Mouse (Mus musculus) midbrain, embryonic 14.5 days (tissue): ENCODE data around the gene Dennd2c. TPM values are rescaled to one million over a fixed set of nuclear protein-coding genes. Genes with fewer than 3 reads are reported as not detected.
"Not testable (repeated sequence)": the region's sequence is repeated elsewhere in the genome, so short reads cannot be mapped to it uniquely, and the experiment has no call there.

Source experiments
- ATAC-seq: fragments of 200-750 bp; cut with Nextera tagmentation; 2 replicates; pipeline ENCODE4 v1.8.0; 2017; ENCODE audit warnings: moderate number of reproducible peaks, moderate library complexity; ENCODE audit not compliant: low FRiP score, low TSS enrichment
- DNase-seq: peaks from one replicate; pipeline ENCODE4 v3.0.0-alpha.2; 2015
- H3K27ac ChIP-seq: fragments of 300-500 bp; sonication (generic); replicated peaks from 2 replicates; pipeline ENCODE4 v1.5.1; 2014; ENCODE audit warnings: mild to moderate bottlenecking, low read depth, low read length, moderate library complexity
- H3K27me3 ChIP-seq: fragments of 300-500 bp; sonication (generic); 2 replicates; pipeline ENCODE4 v1.6.1; 2014; ENCODE audit warnings: low read length, control low read depth, mixed read lengths; ENCODE audit not compliant: control insufficient read depth, insufficient read depth
- H3K36me3 ChIP-seq: fragments of 300-500 bp; sonication (generic); 2 replicates; pipeline ENCODE4 v1.6.1; 2014; ENCODE audit warnings: low read length, control low read depth; ENCODE audit not compliant: control insufficient read depth, insufficient read depth
- H3K4me1 ChIP-seq: fragments of 300-500 bp; sonication (generic); 2 replicates; pipeline ENCODE4 v1.6.1; 2014; ENCODE audit warnings: mild to moderate bottlenecking, antibody characterized with exemption, low read length, control low read depth; ENCODE audit not compliant: control insufficient read depth, insufficient read depth
- H3K4me2 ChIP-seq: fragments of 300-500 bp; sonication (generic); 2 replicates; pipeline ENCODE4 v1.6.1; 2014; ENCODE audit warnings: mild to moderate bottlenecking, low read length, moderate library complexity
- H3K4me3 ChIP-seq: fragments of 300-500 bp; sonication (generic); replicated peaks from 2 replicates; pipeline ENCODE4 v1.5.1; 2014; ENCODE audit warnings: low read depth, low read length
- H3K9ac ChIP-seq: fragments of 300-500 bp; sonication (generic); replicated peaks from 2 replicates; pipeline ENCODE4 v1.6.1; 2014; ENCODE audit warnings: mild to moderate bottlenecking, low read length, moderate library complexity
- H3K9me3 ChIP-seq: fragments of 300-500 bp; sonication (generic); 2 replicates; pipeline ENCODE4 v1.6.1; 2016; ENCODE audit warnings: low read length, control low read depth, mixed read lengths; ENCODE audit not compliant: control insufficient read depth
- WGBS: fragments of 180-500 bp; shearing (Covaris S2); extraction: QIAGEN DNeasy Blood & Tissue Kit; methylation state at CpG from one replicate; pipeline ENCODE4 v1.1.7; 2014; 5-methylcytosine and 5-hydroxymethylcytosine counted together
- polyA plus RNA-seq: library from polyadenylated mRNA; unstranded; fragments of >200 nt; fragmentation: Nextera tagmentation; extraction: Ambion mirVana; gene quantifications from 2 replicates; pipeline ENCODE4 v1.2.1, GENCODE M21; 2014

Gene Dennd2c
- polyA plus RNA-seq, 1 experiment from 2014 or later, result 0.97 TPM

DNA sequence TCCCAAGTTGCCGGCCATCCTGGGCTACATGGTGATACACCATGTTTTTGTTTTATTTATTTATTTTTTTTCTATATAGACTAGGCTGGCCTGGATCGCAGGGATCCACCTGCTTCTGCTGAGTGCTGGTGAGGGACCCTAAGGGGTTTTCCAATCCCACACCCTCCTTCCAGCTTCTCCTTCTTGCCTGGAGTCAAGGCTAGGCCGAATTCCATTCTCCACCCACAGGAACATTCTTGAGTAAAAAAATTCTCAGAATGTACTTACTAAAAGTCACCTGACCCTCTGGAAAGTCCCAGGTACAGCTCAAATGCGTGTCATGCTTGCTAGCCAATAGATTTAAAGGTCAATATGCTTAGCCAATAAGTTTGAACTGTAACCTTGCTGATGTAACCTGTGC lies 89.8 kb downstream of the Dennd2c start:
- H3K4me3 ChIP-seq, result no peak overlapping the region
- DNase-seq (no peak), ATAC-seq (no peak)
- no peak overlapping the region for H3K27ac ChIP-seq
- H3K27me3 ChIP-seq, result no peaks in the 10 kb centered on the region
- H3K9ac ChIP-seq, result no peak overlapping the region
- H3K9me3 ChIP-seq, result no peaks in the 10 kb centered on the region
- H3K4me1 ChIP-seq, result no peaks in the 10 kb centered on the region
- no peaks in the 10 kb centered on the region for H3K36me3 ChIP-seq
- H3K4me2 ChIP-seq, result no peak overlapping the region
- 90% methylated on average over 4 of the region's 4 CpGs for WGBS

GRCm38 (mm10) chr3:103193186-103193585 lies 90.8 kb downstream of the Dennd2c start:
- H3K27me3 ChIP-seq, result no peaks in the 10 kb centered on the region
- 88% methylated on average over 1 of the region's 1 CpGs for WGBS
- no peak for ATAC-seq
- no peaks in the 10 kb centered on the region for H3K4me1 ChIP-seq
- H3K4me2 ChIP-seq, result no peak overlapping the region
- DNase-seq, result no peak
- no peak overlapping the region for H3K27ac ChIP-seq
- no peaks in the 10 kb centered on the region for H3K9me3 ChIP-seq
- no peaks in the 10 kb centered on the region for H3K36me3 ChIP-seq
- no peak overlapping the region for H3K9ac ChIP-seq
- H3K4me3 ChIP-seq, result no peak overlapping the region

DNA sequence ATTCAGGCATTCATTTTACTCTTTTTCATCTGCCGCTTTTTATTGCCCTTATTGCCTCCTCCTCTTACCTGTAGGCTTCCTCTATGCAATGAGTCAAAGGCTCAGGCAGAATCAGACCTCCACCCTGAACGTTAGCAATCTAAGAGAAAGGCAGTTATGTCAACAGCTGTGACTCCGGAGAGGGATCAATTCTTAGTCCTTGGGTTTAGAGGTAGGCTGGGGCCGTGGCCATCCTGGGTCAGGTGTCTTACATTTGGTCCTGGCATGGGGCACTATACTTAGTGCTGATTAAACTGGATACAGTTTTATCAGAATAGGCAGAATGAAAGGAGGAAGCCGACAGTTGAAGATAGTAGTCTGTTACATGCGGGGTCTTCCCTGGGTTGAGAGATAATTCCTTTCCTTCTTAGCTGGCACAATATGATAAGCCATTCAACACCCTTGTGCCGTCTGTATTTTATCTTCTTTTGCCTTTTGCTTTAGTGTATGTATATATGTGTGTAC lies 94.0 kb downstream of the Dennd2c start:
- Histone ChIP-seq H3K36me3 (no peaks in the 10 kb centered on the region), H3K27ac (no peak overlapping the region), H3K9ac (no peak overlapping the region), H3K4me2 (no peak overlapping the region), H3K4me3 (no peak overlapping the region), H3K4me1 (no peaks in the 10 kb centered on the region), H3K27me3 (no peaks in the 10 kb centered on the region), H3K9me3 (no peaks in the 10 kb centered on the region)
- WGBS, result 85% methylated on average over 7 of the region's 7 CpGs
- ATAC-seq (no peak), DNase-seq (no peak)

GRCm38 (mm10) chr3:103199386-103199785 lies 97.0 kb downstream of the Dennd2c start:
- 90% methylated on average over 5 of the region's 5 CpGs for WGBS
- no peak overlapping the region for H3K27ac ChIP-seq
- H3K9ac ChIP-seq, result no peak overlapping the region
- H3K4me1 ChIP-seq, result no peaks in the 10 kb centered on the region
- H3K4me3 ChIP-seq, result no peak overlapping the region
- H3K4me2 ChIP-seq, result no peak overlapping the region
- no peak for ATAC-seq
- DNase-seq, result no peak
- H3K36me3 ChIP-seq, result no peaks in the 10 kb centered on the region
- H3K27me3 ChIP-seq, result no peaks in the 10 kb centered on the region
- no peaks in the 10 kb centered on the region for H3K9me3 ChIP-seq

GRCm38 (mm10) chr3:103201105-103201504 lies 98.7 kb downstream of the Dennd2c start:
- H3K4me1 ChIP-seq, H3K9me3 ChIP-seq, H3K4me3 ChIP-seq, H3K4me2 ChIP-seq, H3K27me3 ChIP-seq, ATAC-seq, H3K27ac ChIP-seq, H3K36me3 ChIP-seq, H3K9ac ChIP-seq, DNase-seq: not testable (repeated sequence)
- WGBS, result 95% methylated on average over 7 of the region's 7 CpGs

DNA sequence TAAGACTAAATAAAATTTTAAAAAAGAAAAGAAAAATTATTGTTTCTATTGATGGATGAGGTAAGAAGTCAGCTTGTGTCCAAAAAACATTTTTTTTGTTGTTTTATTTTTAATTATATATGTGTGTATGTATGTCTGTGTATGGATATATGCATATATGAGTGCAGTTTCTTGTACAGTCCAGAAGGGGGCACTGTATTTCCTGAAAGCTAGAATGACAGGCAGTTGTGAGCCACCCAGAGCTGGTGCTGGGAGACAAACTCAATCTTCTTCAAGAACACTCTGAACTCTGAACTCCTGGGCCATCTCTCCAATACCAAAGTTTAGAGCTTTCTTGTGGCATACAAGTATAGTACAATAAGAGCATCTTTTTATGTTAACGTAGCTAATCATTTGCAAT lies 101.2 kb downstream of the Dennd2c start:
- WGBS, result 98% methylated on average over 1 of the region's 1 CpGs
- Histone ChIP-seq H3K36me3 (no peaks in the 10 kb centered on the region), H3K27ac (no peak overlapping the region), H3K9me3 (no peaks in the 10 kb centered on the region), H3K9ac (no peak overlapping the region), H3K4me1 (no peaks in the 10 kb centered on the region), H3K4me3 (no peak overlapping the region), H3K27me3 (no peaks in the 10 kb centered on the region), H3K4me2 (no peak overlapping the region)
- ATAC-seq, result no peak
- DNase-seq, result no peak

GRCm38 (mm10) chr3:103204445-103204844 lies 102.0 kb downstream of the Dennd2c start:
- Histone ChIP-seq H3K9me3 (no peaks in the 10 kb centered on the region), H3K27ac (no peak overlapping the region), H3K4me2 (no peak overlapping the region), H3K36me3 (no peaks in the 10 kb centered on the region), H3K4me3 (no peak overlapping the region), H3K4me1 (no peaks in the 10 kb centered on the region), H3K27me3 (no peaks in the 10 kb centered on the region), H3K9ac (no peak overlapping the region)
- DNase-seq, result no peak
- ATAC-seq, result no peak
- 92% methylated on average over 3 of the region's 3 CpGs for WGBS

DNA sequence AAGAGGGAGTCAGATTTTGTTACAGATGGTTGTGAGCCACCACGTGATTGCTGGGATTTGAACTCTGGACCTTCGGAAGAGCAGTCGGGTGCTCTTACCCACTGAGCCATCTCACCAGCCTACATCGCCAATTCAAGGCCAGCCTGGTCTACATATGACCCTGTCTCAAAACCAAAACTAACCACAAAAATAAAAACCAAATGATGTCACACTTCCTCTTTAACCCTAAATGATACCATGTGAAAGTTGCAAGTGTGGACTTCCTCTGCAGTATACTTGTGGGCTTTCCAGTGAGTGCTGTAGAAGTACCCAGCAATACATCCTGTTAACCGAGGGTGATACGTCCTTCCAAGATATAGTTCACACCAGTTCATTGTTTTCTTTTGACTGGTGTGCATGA lies 104.0 kb downstream of the Dennd2c start:
- DNase-seq (no peak), ATAC-seq (no peak)
- Histone ChIP-seq H3K4me1 (no peaks in the 10 kb centered on the region), H3K4me3 (no peak overlapping the region), H3K9me3 (no peaks in the 10 kb centered on the region), H3K9ac (no peak overlapping the region), H3K27ac (no peak overlapping the region), H3K36me3 (no peaks in the 10 kb centered on the region), H3K4me2 (no peak overlapping the region), H3K27me3 (no peaks in the 10 kb centered on the region)
- WGBS, result 91% methylated on average over 6 of the region's 6 CpGs

DNA sequence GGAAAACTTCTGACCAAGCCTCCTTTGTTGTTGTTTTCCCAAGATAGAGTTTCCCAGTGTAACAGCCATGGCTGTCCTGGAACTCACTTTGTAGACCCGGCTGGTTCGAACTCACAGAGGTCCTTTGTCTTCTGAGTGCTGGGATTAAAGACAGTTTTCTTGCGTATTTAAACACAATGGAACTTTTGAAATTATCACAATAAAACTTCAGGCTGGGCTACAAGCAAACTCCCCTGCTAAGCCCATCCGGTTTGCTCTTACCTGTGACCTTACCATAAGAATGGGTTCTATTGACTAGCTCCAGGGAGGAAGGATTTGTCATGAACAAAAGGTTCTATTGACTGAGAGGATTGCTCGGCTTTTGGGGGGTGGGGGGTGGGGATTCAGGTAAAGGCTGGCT lies 105.3 kb downstream of the Dennd2c start:
- Histone ChIP-seq H3K27me3 (no peaks in the 10 kb centered on the region), H3K9me3 (no peaks in the 10 kb centered on the region), H3K4me2 (no peak overlapping the region), H3K27ac (no peak overlapping the region), H3K4me1 (no peaks in the 10 kb centered on the region), H3K36me3 (no peaks in the 10 kb centered on the region), H3K4me3 (no peak overlapping the region), H3K9ac (no peak overlapping the region)
- WGBS, result 19% methylated on average over 5 of the region's 5 CpGs
- DNase-seq, result no peak
- no peak for ATAC-seq
